ENCODE assay signal across 9 mouse cellular contexts in the genomic region with DNA sequence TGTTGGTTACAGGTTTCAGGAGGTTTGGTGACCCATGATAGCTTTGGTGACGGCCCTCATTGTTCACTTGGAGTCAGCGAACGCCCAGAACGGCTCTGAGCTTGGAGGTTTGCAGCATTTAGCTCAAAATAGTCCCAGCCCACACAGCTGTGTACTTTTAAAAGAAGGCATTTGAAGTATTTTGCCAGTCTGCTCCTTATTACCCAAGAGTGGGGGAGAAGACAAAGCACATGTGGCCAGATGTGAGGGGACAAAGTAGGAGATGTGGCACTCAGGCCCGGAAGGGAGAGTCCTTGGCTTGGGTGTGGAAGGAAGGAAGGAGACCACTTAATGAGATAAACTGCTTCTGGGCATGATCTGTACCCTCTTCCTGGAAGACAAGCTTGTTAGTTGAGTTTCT. TPM values are rescaled to one million over a fixed set of nuclear protein-coding genes. Genes with fewer than 3 reads are reported as not detected.
A peak's percentile ranks its signal among the peaks of the same experiment; 100 is the strongest.
DNase-seq lines count a peak whose midpoint lies in the region; ATAC-seq and TF ChIP-seq lines count a peak whose summit lies in the region.
"Had no signal": no experiment of that assay in that cellular context is flagged by ENCODE, and none has a peak within 500 bp of the region (broad histone marks: within the 10 kb centered on the region; RNA-seq: fewer than 3 reads in every experiment).

No protein-coding gene starts in this region.

- peak overlapping the region; percentile 100 for H3K4me2 ChIP-seq in heart, embryonic 12.5 days
- H3K4me2 ChIP-seq in forebrain, embryonic 12.5 days = peak overlapping the region; percentile 96
- peak overlapping the region; percentile 99 for H3K4me2 ChIP-seq in limb, embryonic 11.5 days (ENCODE audit: low read depth, severe bottlenecking)
- peak overlapping the region; percentile 91 for H3K4me2 ChIP-seq in midbrain, postnatal 0 days (ENCODE audit: low read depth, low read length, poor library complexity, severe bottlenecking)

- peaks cover 37% of the 10 kb centered on the region for H3K27me3 ChIP-seq in heart, embryonic 12.5 days (replicated peaks)
- H3K27me3 ChIP-seq in forebrain, embryonic 12.5 days = peaks cover 50% of the 10 kb centered on the region
- peaks cover 14% of the 10 kb centered on the region; the same call in 1 of the 2 replicates for H3K27me3 ChIP-seq in limb, embryonic 11.5 days (ENCODE audit: control insufficient read depth, insufficient read depth, low read length)
- no peaks in the 10 kb centered on the region for H3K27me3 ChIP-seq in midbrain, postnatal 0 days (ENCODE audit: insufficient read depth, low read length)

- peak overlapping the region; percentile 63 for H3K4me3 ChIP-seq in heart, embryonic 12.5 days
- peak overlapping the region; percentile 61 for H3K4me3 ChIP-seq in forebrain, embryonic 12.5 days (replicated peaks)
- H3K4me3 ChIP-seq in limb, embryonic 11.5 days (ENCODE audit: low read depth, low read length) = peak overlapping the region; percentile 53
- H3K4me3 ChIP-seq in midbrain, postnatal 0 days (ENCODE audit: low read depth, low read length) = peak overlapping the region; percentile 73

- no peaks in the 10 kb centered on the region for H3K9me3 ChIP-seq in heart, embryonic 12.5 days (replicated peaks)
- H3K9me3 ChIP-seq in forebrain, embryonic 12.5 days = no peaks in the 10 kb centered on the region
- H3K9me3 ChIP-seq in limb, embryonic 11.5 days (ENCODE audit: control insufficient read depth, low read length) = no peaks in the 10 kb centered on the region
- no peaks in the 10 kb centered on the region for H3K9me3 ChIP-seq in midbrain, postnatal 0 days (ENCODE audit: low read length)

- no peak for DNase-seq in heart, adult 9 months (ENCODE audit: low spot score in 2 of 2)
- peak; percentile 35 for DNase-seq in limb, embryonic 11.5 days (ENCODE audit: low spot score)
- DNase-seq in midbrain, postnatal 0 days (ENCODE audit: low spot score) = no peak
- DNase-seq in cerebellum, adult 9-11 months = no peak
- DNase-seq in cerebellum, postnatal 14 days = no peak
- DNase-seq in adrenal gland, postnatal 36 days = no peak

- WGBS in heart, embryonic 12.5 days = 49% methylated on average over 5 of the region's 5 CpGs
- WGBS in forebrain, embryonic 12.5 days = 66% methylated on average over 5 of the region's 5 CpGs
- WGBS in limb, embryonic 11.5 days = 36% methylated on average over 5 of the region's 5 CpGs
- WGBS in midbrain, postnatal 0 days = 60% methylated on average over 5 of the region's 5 CpGs

- ATAC-seq in heart, embryonic 12.5 days (ENCODE audit: insufficient number of reproducible peaks, low FRiP score) = no peak
- no peak for ATAC-seq in forebrain, embryonic 12.5 days (ENCODE audit: low FRiP score)
- ATAC-seq in limb, embryonic 11.5 days (ENCODE audit: insufficient number of reproducible peaks, low FRiP score, low TSS enrichment, low read depth) = no peak
- no peak for ATAC-seq in midbrain, postnatal 0 days (ENCODE audit: low FRiP score)

- H3K36me3 ChIP-seq in heart, embryonic 12.5 days = no peaks in the 10 kb centered on the region
- no peaks in the 10 kb centered on the region for H3K36me3 ChIP-seq in forebrain, embryonic 12.5 days (replicated peaks)
- H3K36me3 ChIP-seq in limb, embryonic 11.5 days (ENCODE audit: control insufficient read depth, insufficient read depth, low read length) = no peaks in the 10 kb centered on the region
- H3K36me3 ChIP-seq in midbrain, postnatal 0 days (ENCODE audit: insufficient read depth, low read length) = no peaks in the 10 kb centered on the region

- peaks cover 38% of the 10 kb centered on the region for H3K4me1 ChIP-seq in heart, embryonic 12.5 days (replicated peaks)
- peaks cover 12% of the 10 kb centered on the region for H3K4me1 ChIP-seq in forebrain, embryonic 12.5 days
- H3K4me1 ChIP-seq in limb, embryonic 11.5 days (ENCODE audit: control insufficient read depth, insufficient read depth, low read length) = peaks cover 4% of the 10 kb centered on the region
- 0 out of 2 replicates have a peak, but pooled peaks cover 2% of the 10 kb centered on the region for H3K4me1 ChIP-seq in midbrain, postnatal 0 days (ENCODE audit: insufficient read depth, low read length)

- TF ChIP-seq CTCF in midbrain, postnatal 0 days (IDR thresholded peaks at IDR 0.05) = no peak

- H3K9ac ChIP-seq in heart, embryonic 12.5 days = peak overlapping the region; percentile 73
- no peak overlapping the region for H3K9ac ChIP-seq in forebrain, embryonic 12.5 days
- no peak overlapping the region; the same call in 1 of the 2 replicates for H3K9ac ChIP-seq in limb, embryonic 11.5 days (ENCODE audit: low read length)
- H3K9ac ChIP-seq in midbrain, postnatal 0 days (replicated peaks; ENCODE audit: low read length, poor library complexity, severe bottlenecking) = no peak overlapping the region

- no peak overlapping the region for H3K27ac ChIP-seq in heart, embryonic 12.5 days (ENCODE audit: poor library complexity, severe bottlenecking)
- no peak overlapping the region for H3K27ac ChIP-seq in forebrain, embryonic 12.5 days
- no peak overlapping the region; the same call in 1 of the 2 replicates for H3K27ac ChIP-seq in limb, embryonic 11.5 days (replicated peaks; ENCODE audit: low read depth, low read length)
- peak overlapping the region; percentile 92; the same call in 1 of the 2 replicates for H3K27ac ChIP-seq in midbrain, postnatal 0 days (ENCODE audit: low read depth, low read length)

RNA-seq across cellular contexts. Expression of a gene that starts 1.3 kb away (rescaled TPM):
- 46.8 and 51.4 TPM in 2 replicates for polyA plus RNA-seq in heart, embryonic 12.5 days (2016; fragmentation: Nextera tagmentation; extraction: Ambion mirVana)
- 23.4 and 26.7 TPM in 2 replicates for polyA plus RNA-seq in forebrain, embryonic 12.5 days (2016; fragmentation: Nextera tagmentation; extraction: Ambion mirVana)
- 24.7 and 25.7 TPM in 2 replicates for polyA plus RNA-seq in limb, embryonic 11.5 days (2014; fragmentation: Nextera tagmentation; extraction: Ambion mirVana)
- 27.7 and 36.2 TPM in 2 replicates for total RNA-seq in midbrain, postnatal 0 days (2014; rRNA removed)
- 27.2 and 28.9 TPM in 2 replicates for polyA plus RNA-seq in midbrain, postnatal 0 days (2015; fragmentation: Nextera tagmentation; extraction: Ambion mirVana)
- 10 to 100 TPM in 1 of 2 experiments, 1 to 10 TPM in 1; 8.4 to 11.1 TPM for total RNA-seq in adrenal gland, postnatal 36 days (2021)
- total RNA-seq: CH12.LX had no signal
